Mouse (Mus musculus): ENCODE measurements around the gene Pias1.
A peak's percentile ranks its signal among the peaks of the same experiment; 100 is the strongest.

Gene Pias1

DNA sequence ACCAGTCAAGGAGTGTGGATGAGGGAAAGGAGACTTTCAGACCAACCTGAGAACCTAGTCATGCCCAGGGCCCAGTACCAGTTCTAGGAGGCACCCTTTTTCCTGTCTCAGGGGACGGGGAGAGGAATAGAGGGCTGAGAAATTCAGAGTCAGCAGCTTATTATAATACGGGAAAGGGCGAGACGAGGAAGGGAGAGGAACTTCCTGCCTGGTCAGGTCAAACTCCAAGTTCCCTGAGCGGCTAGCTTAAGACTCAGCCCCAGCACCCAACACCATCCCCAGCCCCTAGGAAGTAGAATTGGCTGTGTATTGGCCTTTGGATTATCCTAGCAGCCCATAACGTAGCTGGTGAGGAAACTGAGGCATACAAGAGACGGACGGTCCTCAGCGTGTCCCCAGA is 130.5 kb downstream of the Pias1 start:
- no peak for DNase-seq (ENCODE audit: low spot score)

GRCm38 (mm10) chr9:62854483-62854882 is 133.2 kb downstream of the Pias1 start:
- DNase-seq (ENCODE audit: low spot score), result no peak

GRCm38 (mm10) chr9:62851571-62851970 is 136.2 kb downstream of the Pias1 start:
- DNase-seq (ENCODE audit: low spot score), result no peak

- DNase-seq (ENCODE audit: low spot score), result no peak
These were observed 139.1 kb downstream of the Pias1 start for GRCm38 (mm10) chr9:62848641-62849040.

DNA sequence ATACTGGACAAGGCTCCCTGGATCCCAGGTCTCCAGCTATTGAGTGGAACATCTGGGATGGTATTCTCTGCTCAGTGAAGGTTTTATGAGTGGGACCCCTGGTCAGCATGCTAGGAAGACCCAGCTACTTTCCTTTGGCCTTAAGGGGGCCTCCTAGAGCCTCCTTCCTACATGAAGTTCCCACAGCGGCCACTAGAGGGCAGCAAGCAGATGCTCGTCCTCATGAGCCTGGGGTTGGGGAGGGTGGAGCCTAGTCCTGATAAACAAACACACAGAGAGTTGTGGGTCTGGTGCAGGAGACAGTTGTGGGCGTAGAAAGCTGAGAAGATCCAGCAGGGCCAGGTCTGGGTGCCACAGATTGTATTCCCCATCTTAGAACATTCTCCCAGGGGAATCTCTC is 140.0 kb downstream of the Pias1 start:
- peak; percentile 92 for DNase-seq (ENCODE audit: low spot score)

- no peak for DNase-seq (ENCODE audit: low spot score)
These were observed 143.3 kb downstream of the Pias1 start for GRCm38 (mm10) chr9:62844461-62844860.

GRCm38 (mm10) chr9:62843356-62844024 is 144.2 kb downstream of the Pias1 start:
- no peak for DNase-seq (ENCODE audit: low spot score)

- DNase-seq (ENCODE audit: low spot score), result peak; percentile 75
These were observed 148.5 kb downstream of the Pias1 start for GRCm38 (mm10) chr9:62839172-62839770.

DNA sequence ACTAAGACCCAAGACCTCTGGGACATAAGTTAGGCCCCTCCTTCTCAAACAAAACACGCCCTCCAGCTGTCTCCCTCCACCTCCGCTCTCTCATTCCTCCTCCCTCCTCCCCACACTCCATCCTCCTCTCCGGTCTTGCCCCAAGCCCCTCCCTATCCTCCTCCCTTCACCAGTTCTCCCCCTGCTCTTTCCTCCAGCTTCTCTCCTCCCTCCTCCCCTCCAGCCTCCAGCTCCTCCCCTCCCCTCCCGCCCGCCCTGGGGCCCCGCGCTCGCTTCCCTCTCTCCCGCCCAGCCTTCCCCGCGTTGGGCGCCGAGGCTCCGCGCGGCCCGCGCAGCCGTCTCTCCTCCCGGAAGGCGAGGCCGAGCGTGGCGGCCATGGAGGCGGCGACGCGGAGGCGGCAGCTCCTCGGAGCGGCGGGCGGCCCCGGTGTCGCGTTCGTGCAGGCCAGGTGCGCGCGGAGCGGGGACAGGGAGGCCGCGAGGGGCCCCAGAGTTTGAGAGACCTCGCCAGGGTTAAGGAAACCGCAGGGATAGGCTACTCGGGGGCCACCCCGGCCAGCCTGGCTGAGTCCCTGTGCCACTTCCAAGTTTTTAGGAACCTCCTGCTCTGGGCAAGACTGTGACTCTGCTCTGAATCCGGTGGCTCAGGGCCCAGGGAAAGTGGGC is 149.1 kb downstream of the Pias1 start, which contains the start of gene Cln6:
Gene Cln6 (plus strand): TSS at position 280 of the 666 bp plus-strand sequence.
- DNase-seq (ENCODE audit: low spot score), result peak; percentile 91

DNA sequence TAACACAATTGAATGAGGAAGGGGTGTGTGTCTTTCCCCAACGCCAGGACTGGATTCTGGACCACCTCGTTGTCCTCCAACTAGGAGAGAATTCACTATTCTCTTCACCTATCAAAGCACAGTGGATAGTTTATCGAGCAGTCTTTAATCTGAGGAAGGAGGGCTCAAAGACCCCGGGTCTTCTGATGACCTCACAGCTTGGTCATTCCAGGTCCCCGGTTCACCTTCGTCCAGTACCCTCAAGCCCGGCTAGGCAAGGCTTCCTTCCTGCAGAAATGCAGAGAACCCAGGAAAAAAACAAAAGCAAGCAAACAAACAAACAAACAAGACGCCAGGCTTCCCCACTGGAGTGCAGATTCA is 149.6 kb downstream of the Pias1 start:
- DNase-seq (ENCODE audit: low spot score), result no peak

- no peak for DNase-seq (ENCODE audit: low spot score)
These were observed 150.1 kb downstream of the Pias1 start for GRCm38 (mm10) chr9:62837611-62838010.

GRCm38 (mm10) chr9:62835705-62836446 is 151.8 kb downstream of the Pias1 start:
- DNase-seq (ENCODE audit: low spot score), result no peak

GRCm38 (mm10) chr9:62834906-62835305 is 152.8 kb downstream of the Pias1 start:
- no peak for DNase-seq (ENCODE audit: low spot score)

DNA sequence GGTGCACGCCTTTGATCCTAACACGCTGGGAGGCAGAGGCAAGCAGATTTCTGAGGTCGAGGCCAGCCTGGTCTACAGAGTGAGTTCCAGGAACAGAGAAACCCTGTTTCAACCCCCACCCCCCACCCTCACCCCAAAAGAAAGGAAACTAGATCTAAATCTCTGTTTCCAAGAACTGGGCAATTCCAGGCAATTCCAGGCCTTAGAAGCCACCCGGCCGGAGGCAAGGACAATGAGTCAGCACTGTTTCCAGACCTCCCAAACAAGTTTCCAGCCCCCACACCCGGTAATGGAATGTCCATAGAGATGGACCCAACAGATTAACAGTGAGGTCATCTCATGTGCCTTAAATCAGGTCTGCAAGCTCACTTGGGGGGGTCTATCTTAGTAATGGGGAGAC is 157.8 kb downstream of the Pias1 start:
- no peak for DNase-seq (ENCODE audit: low spot score)

GRCm38 (mm10) chr9:62828662-62829086 is 159.1 kb downstream of the Pias1 start:
- DNase-seq (ENCODE audit: low spot score), result peak; percentile 98

Data from embryo, embryonic 10 days (tissue).